ENCODE assay signal across 24 mouse cellular contexts in genomic region chr6:95729399-95729798, GRCm38 (mm10).
"Had no signal": no experiment of that assay in that cellular context is flagged by ENCODE, and none has a peak within 500 bp of the region (broad histone marks: within the 10 kb centered on the region; RNA-seq: fewer than 3 reads in every experiment).

No protein-coding gene starts in this region.

- H3K9me3 ChIP-seq: embryonic facial prominence, embryonic 10.5 days; embryonic facial prominence, embryonic 12.5 days; embryonic facial prominence, embryonic 13.5 days; embryonic facial prominence, embryonic 15.5 days; forebrain, embryonic 10.5 days; forebrain, embryonic 12.5 days; forebrain, embryonic 15.5 days had no signal

- H3K4me2 ChIP-seq: embryonic facial prominence, embryonic 12.5 days; embryonic facial prominence, embryonic 13.5 days; embryonic facial prominence, embryonic 15.5 days; forebrain, embryonic 12.5 days; forebrain, embryonic 15.5 days had no signal

- DNase-seq: cerebellum, adult 2 months; cerebellum, adult 8-10 months; cerebellum, adult 9-10 months; cerebellum, adult 9-11 months; cerebellum, postnatal 36 days; embryo, embryonic 11 days; forebrain, postnatal 0 days; gastrocnemius, adult 2 months; gastrocnemius, postnatal 10 days; gastrocnemius, postnatal 14 days; gastrocnemius, postnatal 25 days; gastrocnemius, postnatal 36 days; heart, adult 18-20 months; heart, adult 2 months had no signal

- H3K9ac ChIP-seq: embryonic facial prominence, embryonic 12.5 days; embryonic facial prominence, embryonic 13.5 days; embryonic facial prominence, embryonic 15.5 days; forebrain, embryonic 12.5 days; forebrain, embryonic 15.5 days; forebrain, postnatal 0 days had no signal

- ATAC-seq: forebrain, embryonic 14.5 days; forebrain, embryonic 15.5 days; forebrain, embryonic 16.5 days; forebrain, postnatal 0 days had no signal

- H3K4me3 ChIP-seq: embryonic facial prominence, embryonic 10.5 days; embryonic facial prominence, embryonic 12.5 days; embryonic facial prominence, embryonic 13.5 days; embryonic facial prominence, embryonic 15.5 days; erythroblast, embryonic 14.5 days; forebrain, embryonic 10.5 days; forebrain, embryonic 12.5 days; forebrain, embryonic 15.5 days; gastrocnemius, adult 2 months; heart, adult 2 months had no signal

- H3K27me3 ChIP-seq: embryonic facial prominence, embryonic 12.5 days; embryonic facial prominence, embryonic 13.5 days; embryonic facial prominence, embryonic 15.5 days; forebrain, embryonic 12.5 days; forebrain, embryonic 15.5 days had no signal

- H3K36me3 ChIP-seq: embryonic facial prominence, embryonic 10.5 days; embryonic facial prominence, embryonic 12.5 days; embryonic facial prominence, embryonic 13.5 days; embryonic facial prominence, embryonic 15.5 days; forebrain, embryonic 10.5 days; forebrain, embryonic 12.5 days; forebrain, embryonic 15.5 days had no signal

- H3K4me1 ChIP-seq: embryonic facial prominence, embryonic 13.5 days; embryonic facial prominence, embryonic 15.5 days; forebrain, embryonic 15.5 days had no signal

- H3K27ac ChIP-seq: embryonic facial prominence, embryonic 10.5 days; embryonic facial prominence, embryonic 12.5 days; embryonic facial prominence, embryonic 13.5 days; embryonic facial prominence, embryonic 15.5 days; forebrain, embryonic 10.5 days; forebrain, embryonic 12.5 days; forebrain, embryonic 15.5 days; gastrocnemius, adult 2 months; heart, adult 2 months had no signal
